Mouse (Mus musculus): ENCODE data around the gene Gm8922. TPM values are rescaled to one million over a fixed set of nuclear protein-coding genes. Genes with fewer than 3 reads are reported as not detected.
"Not testable (repeated sequence)": the region's sequence is repeated elsewhere in the genome, so short reads cannot be mapped to it uniquely, and the experiment has no call there.

Gene Gm8922
- polyA plus RNA-seq (2015; fragmentation: Nextera tagmentation; extraction: Ambion mirVana) = not detected in 2 replicates

- H3K9ac ChIP-seq (ENCODE audit: low read length); H3K4me3 ChIP-seq (replicated peaks; ENCODE audit: low read length); H3K27ac ChIP-seq (ENCODE audit: low read length); H3K9me3 ChIP-seq (replicated peaks; ENCODE audit: control insufficient read depth, low read length); H3K4me1 ChIP-seq (ENCODE audit: control insufficient read depth, insufficient read depth, low read length); H3K4me2 ChIP-seq (ENCODE audit: low read depth, low read length); H3K27me3 ChIP-seq (ENCODE audit: control insufficient read depth, insufficient read depth, low read length); ATAC-seq (ENCODE audit: insufficient read depth, low FRiP score); H3K36me3 ChIP-seq (ENCODE audit: control insufficient read depth, insufficient read depth, low read length): not testable (repeated sequence)
- WGBS = no CpG with 5 or more reads among the region's 2 CpGs
These were observed at the start of gene Gm8922 for GRCm38 (mm10) chr5:11681659-11682058. Gene Gm8922, plus strand, starts transcription at chr5:11681959.

Other genes with a start within 250 kb of the Gm8922 start
- gene Gm8906, start 179.3 kb upstream of the Gm8922 start, polyA plus RNA-seq (2015; fragmentation: Nextera tagmentation; extraction: Ambion mirVana) = not detected in 2 replicates
- gene Gm6460, start 87.0 kb upstream of the Gm8922 start, polyA plus RNA-seq (2015; fragmentation: Nextera tagmentation; extraction: Ambion mirVana) = not detected in 2 replicates
- not detected in 2 replicates for gene Gm8926, start 88.6 kb downstream of the Gm8922 start, polyA plus RNA-seq (2015; fragmentation: Nextera tagmentation; extraction: Ambion mirVana)
- not detected in 2 replicates for gene Gm6465, start 163.6 kb downstream of the Gm8922 start, polyA plus RNA-seq (2015; fragmentation: Nextera tagmentation; extraction: Ambion mirVana)
- gene 4933402N22Rik, start 236.1 kb downstream of the Gm8922 start, polyA plus RNA-seq (2015; fragmentation: Nextera tagmentation; extraction: Ambion mirVana) = not detected in 2 replicates